Mouse (Mus musculus) thymus, postnatal 36 days (tissue): ENCODE results near the gene Rnaseh2a.

Experiments used
- DNase-seq, 2 experiments: peaks; one replicate each; pipeline ENCODE4 v3.0.0; 2022; ENCODE audit warnings: mixed read lengths in 2 of 2

Gene Rnaseh2a

GRCm38 (mm10) chr8:84965731-84966291, 3.8 kb downstream of the Rnaseh2a start:
- DNase-seq, result peak; percentile 86 to 90

- no peak for DNase-seq
Measured at GRCm38 (mm10) chr8:84963952-84964351, 5.6 kb downstream of the Rnaseh2a start.

GRCm38 (mm10) chr8:84959811-84960210, 9.8 kb downstream of the Rnaseh2a start:
- DNase-seq, result no peak

- DNase-seq, result peak; percentile 51 to 62
Measured at GRCm38 (mm10) chr8:84956768-84957167, 12.8 kb downstream of the Rnaseh2a start.

GRCm38 (mm10) chr8:84952612-84953255, 16.8 kb downstream of the Rnaseh2a start:
- no peak for DNase-seq

GRCm38 (mm10) chr8:84949753-84950152, 19.8 kb downstream of the Rnaseh2a start:
- no peak for DNase-seq

GRCm38 (mm10) chr8:84947241-84947545, 22.4 kb downstream of the Rnaseh2a start:
- DNase-seq, result peak in 1 of 2 experiments; percentile 29

- no peak for DNase-seq
Measured at GRCm38 (mm10) chr8:84946528-84947240, 22.9 kb downstream of the Rnaseh2a start, which contains the start of gene Rtbdn. TSS of gene Rtbdn (plus strand) at chr8:84946991.

- DNase-seq, result peak; percentile 22 to 32
Measured at GRCm38 (mm10) chr8:84945633-84946527, 23.7 kb downstream of the Rnaseh2a start.

- no peak for DNase-seq
Measured at GRCm38 (mm10) chr8:84945235-84945632, 24.3 kb downstream of the Rnaseh2a start.

GRCm38 (mm10) chr8:84944478-84945160, 24.9 kb downstream of the Rnaseh2a start:
- peak; percentile 43 to 63 for DNase-seq

- no peak for DNase-seq
Measured at GRCm38 (mm10) chr8:84943699-84944098, 25.9 kb downstream of the Rnaseh2a start.

- DNase-seq, result no peak
Measured at GRCm38 (mm10) chr8:84937620-84938485, 31.7 kb downstream of the Rnaseh2a start.

GRCm38 (mm10) chr8:84936962-84937546, 32.5 kb downstream of the Rnaseh2a start, which contains the start of gene Mast1:
TSS of gene Mast1 (minus strand) at chr8:84937359.
- peak; percentile 54 for DNase-seq

- no peak for DNase-seq
Measured at GRCm38 (mm10) chr8:84936041-84936961, 33.3 kb downstream of the Rnaseh2a start.

- no peak for DNase-seq
Measured at GRCm38 (mm10) chr8:84935489-84935888, 34.1 kb downstream of the Rnaseh2a start.

GRCm38 (mm10) chr8:84934860-84935259, 34.7 kb downstream of the Rnaseh2a start:
- DNase-seq, result no peak

- no peak for DNase-seq
Measured at GRCm38 (mm10) chr8:84933767-84934559, 35.6 kb downstream of the Rnaseh2a start.

- DNase-seq, result no peak
Measured at GRCm38 (mm10) chr8:84930582-84930981, 39.0 kb downstream of the Rnaseh2a start.
